Mouse (Mus musculus) liver, embryonic 13.5 days (tissue): Measurements from ENCODE around the gene Prmt3. TPM values are rescaled to one million over a fixed set of nuclear protein-coding genes. Genes with fewer than 3 reads are reported as not detected.

Experiments used
- ATAC-seq: fragments of 200-750 bp; cut with Nextera tagmentation; 2 replicates; pipeline ENCODE4 v1.8.0; 2017; ENCODE audit warnings: low read depth, mild to moderate bottlenecking, moderate number of reproducible peaks, moderate library complexity
- DNase-seq: peaks from one replicate; pipeline ENCODE4 v3.0.0; 2022
- H3K27ac ChIP-seq: fragments of 300-500 bp; sonication (generic); 2 replicates; pipeline ENCODE4 v1.5.1; 2015; ENCODE audit warnings: moderate library complexity, mild to moderate bottlenecking, inconsistent platforms
- H3K27me3 ChIP-seq: fragments of 300-500 bp; sonication (generic); 2 replicates; pipeline ENCODE4 v1.6.1; 2015; ENCODE audit warnings: mild to moderate bottlenecking, inconsistent platforms
- H3K36me3 ChIP-seq: fragments of 300-500 bp; sonication (generic); 2 replicates; pipeline ENCODE4 v1.6.1; 2015; ENCODE audit warnings: mild to moderate bottlenecking, inconsistent platforms
- H3K4me1 ChIP-seq: fragments of 300-500 bp; sonication (generic); replicated peaks from 2 replicates; pipeline ENCODE4 v1.6.1; 2015; ENCODE audit warnings: inconsistent platforms
- H3K4me2 ChIP-seq: fragments of 300-500 bp; sonication (generic); 2 replicates; pipeline ENCODE4 v1.6.1; 2015; ENCODE audit warnings: inconsistent platforms, mild to moderate bottlenecking, moderate library complexity
- H3K4me3 ChIP-seq: fragments of 300-500 bp; sonication (generic); replicated peaks from 2 replicates; pipeline ENCODE4 v1.5.1; 2015; ENCODE audit warnings: mild to moderate bottlenecking, inconsistent platforms
- H3K9ac ChIP-seq: fragments of 300-500 bp; sonication (generic); 2 replicates; pipeline ENCODE4 v1.6.1; 2015; ENCODE audit warnings: mild to moderate bottlenecking, inconsistent platforms
- H3K9me3 ChIP-seq: fragments of 300-500 bp; sonication (generic); replicated peaks from 2 replicates; pipeline ENCODE4 v1.6.1; 2016; ENCODE audit warnings: inconsistent platforms
- WGBS: fragments of 180-500 bp; shearing (Covaris S2); methylation state at CpG from one replicate; pipeline ENCODE4 v1.1.7; 2015; ENCODE audit not compliant: insufficient replicate concordance; 5-methylcytosine and 5-hydroxymethylcytosine counted together
- polyA plus RNA-seq: library from polyadenylated mRNA; unstranded; fragments of >200 nt; fragmentation: Nextera tagmentation; extraction: Ambion mirVana; gene quantifications from 2 replicates; pipeline ENCODE4 v1.2.1, GENCODE M21; 2015

Gene Prmt3
- polyA plus RNA-seq, 1 experiment from 2014 or later: 32.3 TPM

GRCm38 (mm10) chr7:49822028-49822427, 43.9 kb downstream of the Prmt3 start:
- DNase-seq (no peak), ATAC-seq (no peak)
- Histone ChIP-seq H3K27me3 (no peaks in the 10 kb centered on the region), H3K9ac (no peak overlapping the region), H3K36me3 (peaks cover 40% of the 10 kb centered on the region), H3K4me2 (no peak overlapping the region), H3K4me1 (no peaks in the 10 kb centered on the region), H3K4me3 (no peak overlapping the region), H3K27ac (no peak overlapping the region), H3K9me3 (no peaks in the 10 kb centered on the region)
- 71% methylated on average over 2 of the region's 2 CpGs for WGBS

- no peak overlapping the region for H3K4me3 ChIP-seq
- no peak overlapping the region for H3K4me2 ChIP-seq
- no peak for DNase-seq
- no peaks in the 10 kb centered on the region for H3K4me1 ChIP-seq
- no peak overlapping the region for H3K9ac ChIP-seq
- no peaks in the 10 kb centered on the region for H3K27me3 ChIP-seq
- no peak for ATAC-seq
- 86% methylated on average over 4 of the region's 4 CpGs for WGBS
- no peak overlapping the region for H3K27ac ChIP-seq
- H3K9me3 ChIP-seq: no peaks in the 10 kb centered on the region
- peaks cover 44% of the 10 kb centered on the region for H3K36me3 ChIP-seq
These were observed 45.4 kb downstream of the Prmt3 start for GRCm38 (mm10) chr7:49823595-49823994.

GRCm38 (mm10) chr7:49824043-49824442, 45.9 kb downstream of the Prmt3 start:
- H3K9ac ChIP-seq: no peak overlapping the region
- DNase-seq (no peak), ATAC-seq (no peak)
- WGBS: 82% methylated on average over 6 of the region's 6 CpGs
- no peaks in the 10 kb centered on the region for H3K9me3 ChIP-seq
- no peak overlapping the region for H3K4me3 ChIP-seq
- H3K27me3 ChIP-seq: no peaks in the 10 kb centered on the region
- no peaks in the 10 kb centered on the region for H3K4me1 ChIP-seq
- H3K36me3 ChIP-seq: peaks cover 44% of the 10 kb centered on the region
- no peak overlapping the region for H3K4me2 ChIP-seq
- no peak overlapping the region for H3K27ac ChIP-seq

GRCm38 (mm10) chr7:49824581-49824980, 46.4 kb downstream of the Prmt3 start:
- Histone ChIP-seq H3K4me1 (no peaks in the 10 kb centered on the region), H3K9me3 (no peaks in the 10 kb centered on the region), H3K27me3 (no peaks in the 10 kb centered on the region), H3K36me3 (peaks cover 47% of the 10 kb centered on the region), H3K9ac (no peak overlapping the region), H3K4me3 (no peak overlapping the region), H3K4me2 (no peak overlapping the region), H3K27ac (no peak overlapping the region)
- 76% methylated on average over 2 of the region's 2 CpGs for WGBS
- DNase-seq (no peak), ATAC-seq (no peak)

- ATAC-seq (no peak), DNase-seq (no peak)
- Histone ChIP-seq H3K27ac (no peak overlapping the region), H3K4me1 (no peaks in the 10 kb centered on the region), H3K9ac (no peak overlapping the region), H3K36me3 (peaks cover 56% of the 10 kb centered on the region), H3K4me3 (no peak overlapping the region), H3K9me3 (no peaks in the 10 kb centered on the region), H3K4me2 (no peak overlapping the region), H3K27me3 (no peaks in the 10 kb centered on the region)
- WGBS: 76% methylated on average over 3 of the region's 3 CpGs
These were observed 47.3 kb downstream of the Prmt3 start for GRCm38 (mm10) chr7:49825492-49825891.

GRCm38 (mm10) chr7:49827920-49828319, 49.8 kb downstream of the Prmt3 start:
- H3K27ac ChIP-seq: no peak overlapping the region
- H3K27me3 ChIP-seq: no peaks in the 10 kb centered on the region
- H3K36me3 ChIP-seq: peaks cover 64% of the 10 kb centered on the region
- no peak for DNase-seq
- no peak overlapping the region for H3K4me3 ChIP-seq
- no peaks in the 10 kb centered on the region for H3K9me3 ChIP-seq
- H3K4me2 ChIP-seq: no peak overlapping the region
- ATAC-seq: no peak
- no peak overlapping the region for H3K9ac ChIP-seq
- WGBS: 90% methylated on average over 1 of the region's 1 CpGs
- no peaks in the 10 kb centered on the region for H3K4me1 ChIP-seq

GRCm38 (mm10) chr7:49842366-49843282, 64.5 kb downstream of the Prmt3 start:
- H3K4me3 ChIP-seq: no peak overlapping the region
- DNase-seq (no peak), ATAC-seq (no peak)
- H3K9me3 ChIP-seq: no peaks in the 10 kb centered on the region
- H3K9ac ChIP-seq: no peak overlapping the region
- H3K27ac ChIP-seq: no peak overlapping the region
- no peaks in the 10 kb centered on the region for H3K27me3 ChIP-seq
- 66% methylated on average over 11 of the region's 11 CpGs for WGBS
- H3K36me3 ChIP-seq: peaks cover 29% of the 10 kb centered on the region
- 0 out of 2 replicates have a peak, but pooled peaks cover 3% of the 10 kb centered on the region for H3K4me1 ChIP-seq
- H3K4me2 ChIP-seq: no peak overlapping the region

- ATAC-seq (0 out of 2 replicates have a peak, but pooled peaks have one; percentile 39), DNase-seq (no peak)
- Histone ChIP-seq H3K4me3 (no peak overlapping the region), H3K9ac (no peak overlapping the region), H3K27ac (no peak overlapping the region), H3K27me3 (no peaks in the 10 kb centered on the region), H3K9me3 (no peaks in the 10 kb centered on the region), H3K4me2 (no peak overlapping the region), H3K4me1 (0 out of 2 replicates have a peak, but pooled peaks cover 3% of the 10 kb centered on the region), H3K36me3 (peaks cover 24% of the 10 kb centered on the region)
- WGBS: 68% methylated on average over 6 of the region's 6 CpGs
These were observed 65.3 kb downstream of the Prmt3 start for GRCm38 (mm10) chr7:49843304-49843933.

GRCm38 (mm10) chr7:49847939-49848338, 69.8 kb downstream of the Prmt3 start:
- H3K27ac ChIP-seq: no peak overlapping the region
- H3K4me1 ChIP-seq: peaks cover under 1% of the 10 kb centered on the region
- H3K4me2 ChIP-seq: no peak overlapping the region
- WGBS: 84% methylated on average over 2 of the region's 2 CpGs
- DNase-seq (no peak), ATAC-seq (no peak)
- H3K9me3 ChIP-seq: no peaks in the 10 kb centered on the region
- no peaks in the 10 kb centered on the region for H3K27me3 ChIP-seq
- H3K36me3 ChIP-seq: peaks cover 26% of the 10 kb centered on the region
- H3K9ac ChIP-seq: no peak overlapping the region
- H3K4me3 ChIP-seq: no peak overlapping the region

- Histone ChIP-seq H3K27me3 (no peaks in the 10 kb centered on the region), H3K36me3 (peaks cover 42% of the 10 kb centered on the region), H3K9me3 (no peaks in the 10 kb centered on the region), H3K4me1 (peaks cover 11% of the 10 kb centered on the region), H3K4me2 (peak overlapping the region; percentile 21; the same call in 1 of the 2 replicates), H3K4me3 (no peak overlapping the region), H3K9ac (no peak overlapping the region), H3K27ac (peak overlapping the region; percentile 69)
- 46% methylated on average over 5 of the region's 5 CpGs for WGBS
- ATAC-seq: peak; percentile 82
- DNase-seq: no peak
These were observed 75.4 kb downstream of the Prmt3 start for GRCm38 (mm10) chr7:49853342-49854181.

- H3K36me3 ChIP-seq: peaks cover 45% of the 10 kb centered on the region
- no peak for DNase-seq
- no peak overlapping the region for H3K4me3 ChIP-seq
- H3K9ac ChIP-seq: no peak overlapping the region
- peaks cover 11% of the 10 kb centered on the region for H3K4me1 ChIP-seq
- WGBS: 79% methylated on average over 5 of the region's 5 CpGs
- no peaks in the 10 kb centered on the region for H3K9me3 ChIP-seq
- H3K27ac ChIP-seq: no peak overlapping the region
- no peaks in the 10 kb centered on the region for H3K27me3 ChIP-seq
- H3K4me2 ChIP-seq: no peak overlapping the region
- no peak for ATAC-seq
These were observed 79.2 kb downstream of the Prmt3 start for GRCm38 (mm10) chr7:49857347-49857746.
